Mouse (Mus musculus) forelimb bud, embryonic 11.5 days (tissue): ENCODE data around the gene Lrrc59.
"Not testable (repeated sequence)": the region's sequence is repeated elsewhere in the genome, so short reads cannot be mapped to it uniquely, and the experiment has no call there.

Experiments
- DNase-seq: peaks from one replicate; pipeline ENCODE4 v3.0.0-alpha.2; 2012; ENCODE audit warnings: low read depth, low spot score

The Lrrc59 gene

GRCm38 (mm10) chr11:94692502-94692901, 62.9 kb downstream of the Lrrc59 start:
- DNase-seq, result not testable (repeated sequence)
